Mouse (Mus musculus) heart, adult 18-20 months (tissue): ENCODE data around the gene Krt13. TPM values are rescaled to one million over a fixed set of nuclear protein-coding genes. Genes with fewer than 3 reads are reported as not detected.

Experiments
- DNase-seq, 2 experiments: peaks; one replicate each; pipeline ENCODE4 v3.0.0; 2021 to 2022; ENCODE audit warnings: mixed read lengths in 1 of 2
- long read RNA-seq, 2 experiments: library from polyadenylated mRNA; stranded (forward); transcript quantifications; one replicate each; pipeline ENCODE4 v2.0.0; 2021
- total RNA-seq, 2 experiments: library from RNA; stranded (reverse); gene quantifications; 2 replicates each; pipeline ENCODE4 v1.2.3; 2021

Krt13 gene
- not detected for total RNA-seq
- long read RNA-seq, experiment 1 = 0 reads
- long read RNA-seq, experiment 2 = 0 reads

GRCm38 (mm10) chr11:100121466-100121865 lies at the start of gene Krt13:
Gene Krt13 (minus strand): TSS chr11:100121566.
- no peak for DNase-seq

GRCm38 (mm10) chr11:100168765-100169762 lies 47.7 kb upstream of the Krt13 start:
- DNase-seq = peak; percentile 32 to 78

- DNase-seq = peak; percentile 18 to 46
Measured at GRCm38 (mm10) chr11:100168071-100168470, 46.7 kb upstream of the Krt13 start.

GRCm38 (mm10) chr11:100164392-100164791 lies 43.0 kb upstream of the Krt13 start:
- no peak for DNase-seq

GRCm38 (mm10) chr11:100157908-100158477 lies 36.6 kb upstream of the Krt13 start:
- no peak for DNase-seq

GRCm38 (mm10) chr11:100157331-100157730 lies 36.0 kb upstream of the Krt13 start:
- no peak for DNase-seq

GRCm38 (mm10) chr11:100155497-100156255 lies 34.3 kb upstream of the Krt13 start:
- DNase-seq = peak; percentile 9 to 23

GRCm38 (mm10) chr11:100148615-100149330 lies 27.4 kb upstream of the Krt13 start, which contains the start of gene Krt19:
Gene Krt19 (minus strand): TSS chr11:100148665.
- DNase-seq = no peak

GRCm38 (mm10) chr11:100147566-100148353 lies 26.4 kb upstream of the Krt13 start:
- no peak for DNase-seq

GRCm38 (mm10) chr11:100145858-100146560 lies 24.6 kb upstream of the Krt13 start:
- no peak for DNase-seq

- DNase-seq = no peak
Measured at GRCm38 (mm10) chr11:100145104-100145503, 23.7 kb upstream of the Krt13 start.

GRCm38 (mm10) chr11:100140966-100141365 lies 19.6 kb upstream of the Krt13 start:
- DNase-seq = no peak

GRCm38 (mm10) chr11:100139391-100139790 lies 18.0 kb upstream of the Krt13 start:
- no peak for DNase-seq

GRCm38 (mm10) chr11:100138809-100139208 lies 17.4 kb upstream of the Krt13 start:
- DNase-seq = no peak

GRCm38 (mm10) chr11:100137693-100138092 lies 16.3 kb upstream of the Krt13 start:
- no peak for DNase-seq

- DNase-seq = no peak
Measured at GRCm38 (mm10) chr11:100136559-100136958, 15.2 kb upstream of the Krt13 start.

GRCm38 (mm10) chr11:100135731-100136130 lies 14.4 kb upstream of the Krt13 start, which contains the start of gene Krt15:
Gene Krt15 (minus strand): TSS chr11:100135928.
- DNase-seq = no peak

GRCm38 (mm10) chr11:100124901-100125300 lies 3.5 kb upstream of the Krt13 start:
- DNase-seq = no peak

GRCm38 (mm10) chr11:100120331-100120730 lies 1.0 kb downstream of the Krt13 start:
- DNase-seq = no peak

GRCm38 (mm10) chr11:100113742-100114029 lies 7.7 kb downstream of the Krt13 start:
- DNase-seq = no peak
